Mouse (Mus musculus) heart, adult 11 months (tissue): ENCODE results near the gene Crebl2.
A peak's percentile ranks its signal among the peaks of the same experiment; 100 is the strongest.

Source experiments
- DNase-seq: peaks from one replicate; pipeline ENCODE4 v3.0.0; 2022

Crebl2 gene

DNA sequence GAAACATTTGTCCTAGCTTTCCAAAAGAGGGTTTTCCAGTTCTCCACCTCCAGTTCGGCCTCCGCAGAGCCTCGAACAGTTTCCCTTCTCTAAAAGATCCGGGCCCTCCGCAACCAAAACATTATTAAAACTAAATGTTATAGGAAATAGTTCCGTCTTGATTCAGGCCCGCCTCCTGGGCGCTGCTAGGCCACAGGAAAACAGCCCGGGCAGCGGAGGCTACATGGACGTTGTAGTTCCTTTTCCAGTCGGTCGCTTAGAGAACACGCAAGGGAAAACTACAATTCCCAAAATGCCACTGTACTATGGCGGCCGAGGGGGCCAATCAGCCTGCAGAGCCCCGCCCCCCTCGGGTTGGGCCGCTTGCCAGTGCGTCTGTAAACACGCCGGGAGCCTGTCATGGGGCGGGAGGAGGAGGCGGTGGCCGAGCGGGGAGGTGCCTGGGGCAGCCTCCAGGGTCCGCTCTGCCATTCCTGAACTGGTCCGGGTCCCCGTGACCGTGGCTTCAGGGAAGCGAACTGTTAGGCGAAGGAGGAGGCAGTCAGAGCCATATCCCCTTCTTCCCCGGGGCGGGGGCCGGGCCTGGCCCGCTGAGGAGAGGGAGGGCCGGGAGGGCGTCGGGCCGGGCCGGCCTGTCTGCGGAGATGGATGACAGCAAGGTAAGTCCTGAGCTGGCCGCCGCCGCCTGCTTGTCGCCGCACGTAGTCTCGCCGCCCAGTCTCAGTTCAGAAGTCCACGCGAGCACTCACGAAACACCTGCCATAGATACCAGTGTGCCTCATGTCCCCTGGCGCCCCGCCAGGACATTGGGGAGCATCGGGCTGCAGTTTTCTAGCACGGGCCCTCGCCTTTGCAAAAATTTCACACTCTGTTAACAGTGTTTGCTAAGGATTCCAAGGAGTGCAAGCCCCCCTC, at the start of gene Crebl2:
TSS of gene Crebl2 (plus strand) at position 369 of the 915 bp plus-strand sequence.
- DNase-seq, result peak; percentile 100

DNA sequence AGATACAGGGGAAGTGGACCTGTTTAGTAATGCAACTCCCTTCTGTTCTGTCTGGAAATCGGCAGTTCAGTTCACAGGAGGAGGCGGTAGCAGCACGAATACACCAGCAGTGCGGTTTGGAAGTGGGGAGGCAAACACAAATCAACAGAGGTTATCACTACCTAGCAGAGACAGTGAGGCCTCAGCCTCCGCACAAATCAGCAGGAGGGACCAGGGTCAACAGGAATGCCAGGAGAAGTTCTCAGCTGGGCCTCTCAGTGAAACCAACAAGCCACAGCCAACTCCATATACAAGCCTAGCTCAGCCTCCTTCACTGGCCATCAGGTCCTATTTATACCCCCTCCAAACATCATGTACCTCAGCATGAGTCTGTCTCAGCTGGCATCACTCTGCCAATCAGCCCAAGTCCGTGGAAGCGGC, 48.5 kb upstream of the Crebl2 start:
- DNase-seq, result peak; percentile 88

DNA sequence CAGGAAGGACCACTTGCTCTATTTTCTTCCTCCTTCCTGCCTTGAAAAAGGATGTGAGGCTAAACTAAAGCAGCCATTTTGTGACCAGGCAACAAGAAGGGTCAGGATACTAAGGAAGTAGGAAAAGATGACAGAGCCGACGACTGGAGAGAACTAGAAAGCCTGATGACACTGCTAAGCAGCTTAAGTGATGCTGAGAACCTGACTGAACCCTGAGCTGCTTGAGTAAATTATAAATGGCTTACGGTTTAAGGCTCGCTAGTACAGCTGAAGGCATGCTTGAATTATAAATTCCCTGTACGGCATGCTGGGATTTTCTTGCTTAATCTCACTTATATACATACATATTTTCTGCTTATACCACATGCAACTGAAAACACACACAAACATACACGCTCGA, 47.1 kb upstream of the Crebl2 start:
- no peak for DNase-seq

DNA sequence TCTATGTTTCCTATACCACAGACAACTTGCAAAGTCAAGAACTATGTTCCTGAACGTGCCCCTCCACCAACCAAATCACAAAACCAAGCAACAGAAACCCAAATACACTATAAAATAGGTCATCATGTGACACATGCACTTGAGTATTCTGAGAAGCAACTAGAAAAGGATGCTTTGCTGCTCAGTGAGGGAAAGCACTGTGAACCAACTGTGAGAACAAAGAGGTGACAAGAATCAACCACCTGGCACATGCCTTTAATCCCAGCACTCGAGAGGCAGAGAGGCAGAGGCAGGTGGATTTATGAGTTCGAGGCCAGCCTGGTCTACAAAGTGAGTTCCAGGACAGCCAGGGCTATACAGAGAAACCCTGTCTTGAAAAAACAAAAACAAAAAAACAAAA, 43.5 kb upstream of the Crebl2 start:
- DNase-seq, result no peak

DNA sequence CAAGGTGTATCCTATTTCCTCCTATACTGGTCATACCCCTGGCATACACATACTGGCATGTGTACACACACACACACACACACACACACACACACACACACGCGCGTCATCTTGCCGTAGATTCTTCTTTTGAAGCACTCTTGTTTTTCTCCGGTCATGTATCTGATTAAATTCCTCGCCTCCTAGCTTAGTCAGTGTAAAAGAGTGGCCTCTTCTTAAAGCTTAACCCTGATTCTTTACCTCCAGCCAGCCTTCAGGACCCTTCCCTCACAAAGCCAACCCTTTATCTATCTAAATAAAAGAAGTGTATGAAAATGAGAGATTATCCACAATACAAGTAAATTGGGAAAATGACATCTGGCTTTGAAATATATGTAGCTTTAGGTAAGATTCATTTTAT, 40.9 kb upstream of the Crebl2 start:
- DNase-seq, result no peak

DNA sequence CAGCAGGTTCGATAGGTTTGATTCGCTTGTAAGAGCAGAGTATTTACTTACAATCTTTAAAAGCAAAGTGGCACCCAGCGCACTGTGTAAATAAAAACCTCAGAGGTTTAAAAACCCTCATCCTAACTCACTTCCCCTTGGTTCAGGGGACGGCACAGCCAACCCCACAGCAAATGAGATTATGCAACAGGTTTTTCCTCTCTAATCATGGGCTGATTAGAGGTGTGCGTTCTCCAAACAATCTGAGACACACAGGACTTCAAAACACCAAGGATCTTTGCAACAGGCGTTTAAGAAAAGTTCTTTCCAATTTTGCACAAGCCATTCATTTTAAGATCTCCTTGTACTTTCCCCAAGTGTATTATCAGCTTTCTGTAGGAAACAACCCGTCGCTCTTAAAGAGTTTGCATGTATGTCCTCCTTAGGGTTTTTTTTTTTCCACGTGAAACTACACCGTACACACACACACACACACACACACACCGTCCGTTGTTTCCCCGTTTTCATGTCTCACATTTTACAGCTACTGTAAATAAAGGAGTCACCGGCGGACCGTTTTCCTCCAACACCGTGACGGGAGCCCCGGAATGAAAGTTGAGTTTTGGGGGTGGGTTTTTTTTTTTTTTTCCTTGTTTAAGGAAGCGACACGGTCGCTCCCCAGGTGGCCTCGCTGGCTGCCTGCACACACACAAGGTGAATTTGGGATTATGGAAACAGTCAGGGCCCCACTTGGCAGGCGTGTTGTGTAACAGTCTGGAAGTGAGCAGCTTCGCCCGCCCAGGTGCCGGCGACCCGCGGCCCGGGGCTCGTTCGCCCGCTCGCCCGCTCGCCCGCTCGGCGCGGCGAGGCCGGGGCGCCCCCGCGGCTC, 38.5 kb upstream of the Crebl2 start:
- peak; percentile 95 for DNase-seq

DNA sequence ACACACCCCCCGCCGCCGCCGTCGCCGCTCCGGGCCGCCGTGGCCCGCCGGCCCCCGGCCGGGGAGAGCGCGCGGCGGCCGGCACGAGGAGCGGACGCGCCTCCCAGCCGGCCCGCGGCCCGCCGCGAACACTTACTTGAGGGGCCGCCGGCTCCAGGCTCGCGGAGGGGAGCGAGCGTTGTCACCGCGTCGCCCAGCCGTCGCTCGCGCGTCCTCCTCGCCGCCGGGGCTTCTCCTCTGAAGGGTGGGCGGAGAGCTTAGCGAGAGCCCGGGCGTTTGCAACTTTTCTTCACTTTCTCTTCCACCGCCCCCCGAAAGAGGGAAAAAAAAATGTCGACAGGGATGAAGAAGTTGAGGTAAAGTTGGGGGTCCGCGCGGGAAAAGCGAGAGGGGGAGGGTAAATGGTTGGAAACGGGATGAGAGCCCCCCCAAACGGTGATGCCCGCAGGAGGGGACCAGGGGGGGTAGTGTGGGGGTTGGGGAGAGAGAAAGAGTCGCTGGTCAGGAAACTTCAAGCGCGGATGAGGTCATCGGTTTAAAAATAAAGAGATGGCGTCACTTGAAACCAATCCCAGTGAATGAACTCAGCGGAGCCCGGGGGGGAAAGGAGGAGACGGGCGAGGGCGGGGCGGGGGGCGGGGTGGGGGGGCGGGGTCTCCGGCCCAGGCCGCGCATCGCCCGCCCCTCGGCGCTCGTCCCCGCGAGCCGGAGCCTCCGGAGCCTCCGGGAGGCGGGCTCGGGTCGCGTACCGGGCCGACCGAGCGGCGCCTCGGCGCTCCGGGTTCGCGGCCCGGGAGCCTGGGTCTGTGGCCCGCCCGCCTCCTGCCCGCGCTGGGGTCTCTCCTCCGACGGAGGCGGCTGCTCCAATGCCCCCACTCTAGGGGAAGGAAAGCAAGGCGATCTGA, 37.6 kb upstream of the Crebl2 start, which contains the start of gene Dusp16:
TSS of gene Dusp16 (minus strand) at position 485 of the 905 bp plus-strand sequence.
- DNase-seq, result peak; percentile 99

DNA sequence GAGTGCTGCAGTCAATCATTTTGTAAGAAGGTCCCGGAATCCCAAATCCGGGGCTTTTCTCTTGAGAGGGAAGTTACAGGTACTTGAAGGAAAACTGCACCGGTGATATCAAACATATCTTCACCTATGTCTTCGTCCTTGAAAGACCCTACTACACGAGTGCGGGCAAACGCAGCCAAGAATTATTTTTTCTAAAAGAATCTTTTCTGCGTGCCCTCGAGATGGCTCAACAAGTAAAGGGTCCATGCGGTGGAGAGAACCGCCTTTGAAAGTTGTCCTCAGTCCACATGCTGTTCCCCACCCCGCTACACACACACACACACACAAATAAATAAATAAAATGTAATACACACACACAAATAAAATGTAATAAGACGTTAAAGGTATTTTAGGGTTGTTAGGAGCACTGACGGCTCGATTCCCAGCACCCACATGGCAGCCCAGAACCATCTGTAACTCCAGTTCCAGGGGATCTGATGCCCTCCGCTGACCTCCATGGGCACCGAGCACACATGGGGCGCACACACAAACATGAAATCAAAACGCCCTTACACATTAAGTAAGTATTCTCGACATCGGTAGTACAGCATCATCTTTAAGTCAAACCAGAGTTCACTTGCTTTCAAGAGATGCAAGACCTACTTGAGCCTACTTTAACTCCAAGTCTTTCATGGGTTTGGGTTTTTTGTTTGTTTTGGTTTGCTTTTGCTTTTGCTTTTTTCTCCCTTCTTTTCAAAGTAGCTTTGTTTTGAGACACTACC, 36.7 kb upstream of the Crebl2 start:
- DNase-seq, result no peak

DNA sequence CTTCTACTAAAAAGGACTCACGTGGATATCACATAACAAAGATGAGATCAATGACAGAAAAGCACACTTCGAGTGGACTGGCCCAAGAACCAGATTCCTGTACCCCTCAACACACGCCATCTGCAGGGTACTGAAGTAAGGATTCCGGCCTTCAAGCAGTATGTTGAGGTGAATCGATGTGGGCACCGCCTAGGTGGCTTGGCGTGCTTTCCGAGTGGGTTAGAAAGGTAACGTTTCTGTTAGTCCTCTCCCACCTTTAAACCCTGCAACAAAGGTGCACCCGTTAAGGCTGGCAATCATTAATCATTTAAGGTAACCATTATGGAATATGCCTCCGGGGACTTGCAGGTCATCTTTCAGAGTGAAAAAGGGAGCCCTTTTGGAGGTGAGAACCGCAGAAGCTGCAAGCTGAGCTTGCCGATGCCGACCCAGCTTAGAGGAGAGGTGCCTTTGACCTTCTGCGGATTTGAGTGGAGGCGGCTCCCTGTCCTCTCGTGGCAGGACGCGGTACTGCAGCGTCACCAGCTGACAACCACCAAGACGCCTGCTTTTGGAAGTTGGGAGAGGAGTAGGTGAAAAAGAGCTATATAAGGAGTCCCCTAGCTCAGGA, 35.9 kb upstream of the Crebl2 start:
- DNase-seq, result peak; percentile 97

DNA sequence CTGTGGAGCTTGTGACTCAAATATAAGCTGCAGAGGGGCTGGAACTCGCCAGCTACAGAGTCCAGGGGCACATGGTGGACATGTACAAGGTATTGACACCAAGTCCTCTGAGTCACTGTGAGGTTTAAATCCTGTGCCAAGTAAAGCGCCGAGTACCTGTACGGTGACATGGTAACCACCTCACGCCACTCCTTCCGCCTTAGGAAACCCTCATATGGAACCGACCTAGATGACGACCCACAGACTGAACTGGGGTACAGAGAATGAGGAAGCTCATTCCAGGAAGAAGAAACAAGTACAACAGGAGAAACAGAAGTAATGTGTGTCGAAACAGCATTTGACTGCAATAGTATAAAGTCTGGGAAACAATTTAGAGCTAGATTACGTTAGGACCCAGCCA, 33.7 kb upstream of the Crebl2 start:
- peak; percentile 90 for DNase-seq

DNA sequence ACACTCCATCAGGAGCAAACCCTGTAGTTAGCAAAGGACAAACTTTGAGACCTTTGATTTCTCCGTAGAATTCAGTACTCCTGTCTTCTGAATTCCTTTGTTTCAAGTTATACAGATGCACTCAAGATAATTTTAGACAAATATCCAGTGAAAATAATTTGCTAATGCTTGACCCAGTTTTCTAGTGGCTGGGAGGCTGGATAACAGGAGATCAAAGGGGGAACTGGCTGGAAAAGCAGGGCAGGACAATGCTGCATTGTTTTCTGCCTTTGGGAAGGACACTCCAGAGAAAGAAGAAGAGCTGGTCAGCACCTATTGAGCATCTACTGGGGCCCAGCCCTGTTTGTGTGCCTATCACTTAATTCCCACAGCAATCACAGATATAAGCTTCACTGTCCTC, 28.5 kb upstream of the Crebl2 start:
- peak; percentile 29 for DNase-seq

DNA sequence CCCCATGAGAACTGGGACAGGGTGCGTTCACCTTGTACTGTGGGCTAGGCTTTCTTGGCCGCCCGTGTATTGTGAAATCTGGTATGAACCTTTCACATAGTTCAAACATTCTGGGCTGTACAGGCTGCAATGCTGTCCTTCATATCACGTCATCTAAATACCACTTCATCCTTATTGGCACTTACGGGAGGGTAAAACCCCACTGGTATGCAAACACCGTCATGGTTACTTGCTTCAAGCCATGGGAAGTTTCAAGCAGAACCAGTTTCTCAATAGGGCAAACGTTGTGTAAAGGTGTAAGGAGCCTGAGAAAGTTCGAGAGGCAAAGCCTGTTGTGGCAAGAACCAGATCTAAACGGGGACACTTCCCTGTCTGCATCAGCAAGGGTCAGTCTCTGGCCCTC, 27.3 kb upstream of the Crebl2 start:
- DNase-seq, result peak; percentile 82

DNA sequence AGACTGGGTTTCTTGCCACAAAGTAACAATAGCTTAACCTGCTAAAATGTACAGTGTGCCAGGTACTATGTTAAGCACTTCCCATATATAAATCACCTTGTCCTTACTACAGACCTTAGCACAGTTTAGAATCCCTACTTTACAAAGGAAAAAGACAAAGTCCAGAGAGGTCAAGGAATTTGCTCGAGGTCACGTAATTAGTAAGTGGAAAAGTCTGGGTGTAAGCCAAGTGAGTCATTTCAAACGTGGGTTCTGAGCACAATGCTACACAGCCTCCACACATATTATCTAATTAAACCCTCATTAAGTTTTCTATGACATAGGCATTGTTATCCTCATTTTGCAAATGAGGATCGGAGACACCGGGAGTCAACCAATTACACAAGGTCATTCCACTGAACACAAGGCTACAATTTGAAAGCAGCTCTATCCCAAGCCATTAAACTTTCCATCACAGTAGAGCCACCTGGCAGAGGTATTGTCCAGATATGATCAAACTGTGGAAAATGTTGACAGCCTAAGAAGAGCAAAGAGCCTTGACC, 25.1 kb upstream of the Crebl2 start:
- peak; percentile 50 for DNase-seq

DNA sequence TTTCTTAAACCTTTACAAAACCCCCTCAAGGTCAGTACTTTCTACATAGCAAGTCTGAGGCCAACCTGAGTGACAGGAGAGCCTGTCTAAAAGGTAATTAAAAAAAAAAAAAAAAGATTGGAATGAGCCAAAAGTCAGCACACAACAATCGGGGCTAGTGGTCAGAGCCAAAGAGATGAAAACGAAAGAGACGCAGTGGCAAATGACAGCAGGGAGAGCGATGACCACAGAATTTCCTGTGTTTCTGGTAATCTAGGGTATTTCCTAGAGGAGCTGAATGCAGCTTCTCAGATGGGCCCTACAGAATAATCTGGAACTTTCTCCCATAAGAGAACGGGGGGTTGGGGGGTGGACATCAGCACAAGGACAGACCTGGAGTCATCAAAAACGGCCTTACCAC, 23.8 kb upstream of the Crebl2 start:
- peak; percentile 19 for DNase-seq

DNA sequence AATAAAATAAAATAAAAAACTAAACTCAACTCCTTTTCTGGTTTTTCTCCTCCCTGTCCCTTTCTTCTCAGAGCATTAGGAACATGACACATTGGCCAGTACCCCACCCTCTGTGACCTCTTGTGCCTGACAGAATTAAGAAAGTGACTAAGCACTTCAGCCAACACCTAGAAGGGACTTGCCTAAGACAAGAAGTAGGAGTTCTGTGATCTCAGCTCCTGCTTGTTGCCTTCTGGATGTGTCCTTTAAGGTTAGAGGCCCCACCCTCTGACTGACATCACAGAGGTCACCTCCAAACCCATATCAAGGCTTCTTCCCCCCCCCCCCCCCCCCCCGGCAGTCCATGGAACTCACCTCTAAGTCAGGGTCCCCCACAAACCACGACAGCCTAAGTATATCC, 22.9 kb upstream of the Crebl2 start:
- peak; percentile 89 for DNase-seq

DNA sequence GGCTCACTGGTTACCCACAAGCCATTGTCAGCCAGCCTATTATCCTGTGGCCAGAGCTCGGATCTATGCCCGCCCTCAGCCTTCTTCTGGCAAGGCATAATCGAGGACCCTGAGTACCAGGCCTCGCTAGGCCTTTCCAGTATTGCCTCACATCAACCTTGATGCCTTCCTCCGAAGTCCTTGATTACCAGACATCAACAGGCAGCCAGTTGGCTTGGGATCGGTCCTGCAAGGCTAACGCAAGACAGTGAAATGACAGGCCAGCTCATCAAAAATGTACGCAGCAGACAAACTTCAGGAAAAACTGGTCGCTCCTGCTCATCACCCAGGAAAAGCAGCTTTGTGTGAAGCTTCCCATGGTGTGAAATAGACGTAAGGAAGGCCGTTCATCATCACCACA, 22.2 kb upstream of the Crebl2 start:
- DNase-seq, result peak; percentile 73

DNA sequence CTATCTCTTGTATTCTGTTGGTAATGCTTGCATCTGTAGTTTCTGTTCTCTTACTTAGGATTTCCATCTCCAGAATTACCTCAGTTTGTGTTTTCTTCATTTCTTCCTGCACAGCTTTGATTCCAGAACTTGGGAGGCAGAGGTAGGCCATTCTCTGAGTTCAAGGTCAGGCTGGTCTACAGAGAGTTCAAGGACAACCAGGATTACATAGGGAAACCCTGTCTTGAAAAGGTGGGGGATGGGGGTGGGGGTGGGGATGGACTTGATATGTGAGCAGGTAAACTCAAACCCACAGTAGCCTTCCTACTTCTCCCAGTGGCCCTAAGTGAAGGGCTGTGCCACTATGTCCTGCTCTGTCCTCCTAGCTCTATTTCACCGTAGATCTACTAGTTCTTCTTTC, 16.9 kb upstream of the Crebl2 start:
- DNase-seq, result peak; percentile 57

DNA sequence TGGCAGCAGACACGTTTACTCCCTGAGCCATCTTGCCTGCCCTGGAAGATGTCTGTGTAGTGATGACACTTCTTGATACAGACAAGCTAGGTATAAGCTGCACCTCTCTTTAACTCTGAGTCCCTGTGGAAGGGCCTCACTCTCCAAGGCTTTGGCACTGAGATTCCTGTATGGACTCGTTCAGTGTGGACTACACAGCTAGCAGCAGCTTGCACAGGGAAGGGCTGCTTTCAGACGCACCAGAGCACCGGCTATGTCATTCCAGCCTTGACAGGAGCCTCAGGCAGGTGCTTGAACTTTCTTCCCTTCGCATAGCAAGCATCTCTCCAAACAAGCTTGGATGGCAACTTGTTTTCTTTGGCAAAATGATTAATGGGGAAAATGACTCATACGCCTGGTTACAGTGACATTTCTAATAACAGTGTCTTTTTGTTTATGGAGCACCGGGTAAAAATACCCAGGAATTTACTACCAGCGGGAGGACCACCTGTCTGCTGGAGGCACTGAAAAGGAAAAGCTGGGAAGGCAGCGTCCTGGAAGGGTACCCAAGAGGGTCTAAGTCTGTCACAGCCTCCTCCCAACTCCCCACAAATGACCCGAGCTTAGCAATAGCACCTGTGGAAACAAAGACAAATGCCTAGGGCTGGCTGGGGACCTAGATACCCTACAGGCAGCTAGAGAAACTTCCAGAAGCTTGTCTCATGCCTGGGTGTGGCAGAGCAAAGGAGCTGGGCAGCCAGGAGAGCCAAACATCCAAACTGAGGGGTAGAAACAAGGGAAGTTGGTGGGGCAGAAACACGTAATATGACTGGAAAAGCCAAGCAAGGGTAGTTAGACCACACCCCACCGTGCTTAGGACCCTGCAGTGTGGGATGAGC, 12.7 kb upstream of the Crebl2 start:
- peak; percentile 76 for DNase-seq

DNA sequence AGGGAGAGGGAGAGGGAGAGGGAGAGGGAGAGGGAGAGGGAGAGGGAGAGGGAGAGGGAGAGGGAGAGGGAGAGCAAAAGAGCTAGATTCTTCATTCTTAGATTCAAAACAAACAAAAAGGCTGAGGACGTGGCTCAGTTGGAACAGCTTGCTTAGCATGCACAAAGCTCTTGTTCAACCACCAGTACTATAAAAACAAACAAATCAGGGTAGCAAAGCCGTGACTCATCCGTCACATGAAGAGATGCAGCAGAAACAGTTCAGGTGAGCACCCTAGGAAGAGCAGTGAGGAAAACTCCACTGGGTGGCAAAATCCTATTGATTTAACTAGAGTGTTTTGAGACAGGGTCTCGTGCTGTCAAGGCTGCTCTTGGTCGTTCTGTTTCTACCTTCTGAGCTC, 10.2 kb upstream of the Crebl2 start:
- DNase-seq, result peak; percentile 21

DNA sequence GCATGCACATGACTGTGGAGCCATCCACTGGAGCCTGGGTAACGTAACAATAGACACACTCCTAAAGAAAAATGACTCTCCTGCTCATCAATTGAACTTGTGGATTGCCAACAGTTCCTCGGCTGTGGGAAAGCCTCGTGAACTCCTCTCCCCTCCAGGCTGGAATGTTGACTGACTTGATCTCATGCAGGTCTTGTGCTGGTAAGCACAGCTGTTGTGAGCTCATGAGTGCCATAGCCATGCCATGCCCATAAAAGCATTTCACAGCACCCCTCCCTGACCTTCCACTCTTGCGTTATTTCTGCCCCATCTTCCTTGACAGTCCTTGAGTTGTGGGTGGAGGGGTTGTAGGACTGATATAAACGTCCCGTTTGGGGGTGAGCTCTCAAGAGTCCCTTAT, 9.5 kb upstream of the Crebl2 start:
- DNase-seq, result peak; percentile 84
